Mouse (Mus musculus) megakaryocyte progenitor cell, adult 5-6 weeks (primary cell): ENCODE measurements around the gene Zp2. TPM values are rescaled to one million over a fixed set of nuclear protein-coding genes. Genes with fewer than 3 reads are reported as not detected.

ENCODE experiments used
- total RNA-seq, 2 experiments: library from RNA; stranded (forward) in 1 of 2; stranded (reverse) in 1 of 2; fragments of 157-497, 149-512 nt in 1 of 2; fragments of 200-1000 nt in 1 of 2; gene quantifications; 2 replicates each; pipeline versions ENCODE4 v1.2.3 to v1.2.4; 2015 to 2017

Gene Zp2
- total RNA-seq, 2 experiments from 2014 or later: not detected

Other genes with a start within 250 kb of the Zp2 start
- 1.7 and 5.9 TPM in 2 replicates for gene Lyrm1, start 249.4 kb downstream of the Zp2 start, total RNA-seq (2015)
- gene Lyrm1, start 249.4 kb downstream of the Zp2 start, total RNA-seq (2017): 3.1 and 3.9 TPM in 2 replicates
- gene Dcun1d3, start 249.0 kb downstream of the Zp2 start, total RNA-seq (2015): 2.2 and 3.0 TPM in 2 replicates
- 2.3 and 5.4 TPM in 2 replicates for gene Dcun1d3, start 249.0 kb downstream of the Zp2 start, total RNA-seq (2017)
- not detected in 2 replicates for gene Dnah3, start 50.0 kb downstream of the Zp2 start, total RNA-seq (2015)
- gene Dnah3, start 50.0 kb downstream of the Zp2 start, total RNA-seq (2017): not detected in 2 replicates
- gene Tmem159, start 42.9 kb downstream of the Zp2 start, total RNA-seq (2015): 8.7 and 12.8 TPM in 2 replicates
- gene Tmem159, start 42.9 kb downstream of the Zp2 start, total RNA-seq (2017): 6.1 and 6.3 TPM in 2 replicates
- gene Anks4b, start 28.6 kb upstream of the Zp2 start, total RNA-seq (2015): not detected in 2 replicates
- gene Anks4b, start 28.6 kb upstream of the Zp2 start, total RNA-seq (2017): not detected in 2 replicates
- not detected in 2 replicates for gene Crym, start 56.8 kb upstream of the Zp2 start, total RNA-seq (2015)
- not detected in 2 replicates for gene Crym, start 56.8 kb upstream of the Zp2 start, total RNA-seq (2017)
- gene Abca14, start 58.7 kb upstream of the Zp2 start, total RNA-seq (2015): not detected in 2 replicates
- not detected in 2 replicates for gene Abca14, start 58.7 kb upstream of the Zp2 start, total RNA-seq (2017)
- gene Abca15, start 183.4 kb upstream of the Zp2 start, total RNA-seq (2015): not detected in 2 replicates
- gene Abca15, start 183.4 kb upstream of the Zp2 start, total RNA-seq (2017): not detected in 2 replicates